Mouse (Mus musculus) bone marrow, adult 2 months (tissue): ENCODE measurements around the gene Camkv.

ENCODE experiments used
- CTCF ChIP-seq: fragments of 200-500 bp; IDR thresholded peaks from 2 replicates; pipeline ENCODE4 v1.5.1; 2011; ENCODE audit warnings: low read length, control low read depth; ENCODE audit not compliant: control insufficient read depth, insufficient read depth
- POLR2A ChIP-seq: fragments of 200-500 bp; IDR thresholded peaks from 2 replicates; pipeline ENCODE4 v1.6.1; 2011; ENCODE audit warnings: low read depth, mild to moderate bottlenecking, control low read depth, low read length, borderline replicate concordance; ENCODE audit not compliant: control insufficient read depth

GRCm38 (mm10) chr9:107923021-107923420, 12.5 kb upstream of the Camkv start:
- TF ChIP-seq POLR2A (no peak), CTCF (peak; percentile 70)
